Mouse (Mus musculus) layer of hippocampus, adult 8-10 months (tissue): ENCODE measurements around the gene Rdh1. TPM values are rescaled to one million over a fixed set of nuclear protein-coding genes. Genes with fewer than 3 reads are reported as not detected.

Experiments
- DNase-seq, 2 experiments: peaks; one replicate each; pipeline ENCODE4 v3.0.0; 2022; ENCODE audit warnings: low spot score in 2 of 2
- total RNA-seq, 4 experiments: library from RNA; stranded (reverse); gene quantifications; 2 replicates each; pipeline ENCODE4 v1.2.4; 2022

Rdh1 gene
- total RNA-seq = under 1 TPM; 0.07 to 0.25 (median 0.16) TPM

GRCm38 (mm10) chr10:127759181-127760110 lies at the start of gene Rdh1, which contains the start of gene Rdh16f1:
Rdh1 (plus strand) TSS chr10:127759721.
Rdh16f1 (plus strand) TSS chr10:127759787.
- no peak for DNase-seq

GRCm38 (mm10) chr10:127710331-127710730 lies 49.2 kb upstream of the Rdh1 start:
- DNase-seq = no peak

GRCm38 (mm10) chr10:127712736-127713135 lies 46.8 kb upstream of the Rdh1 start:
- no peak for DNase-seq

- DNase-seq = peak in 1 of 2 experiments; percentile 23
These were observed 37.7 kb upstream of the Rdh1 start for GRCm38 (mm10) chr10:127721671-127722418.

- DNase-seq = no peak
These were observed 35.3 kb upstream of the Rdh1 start, which contains the start of gene Tac2 for GRCm38 (mm10) chr10:127724178-127724577. Tac2 (plus strand) TSS chr10:127724478.

GRCm38 (mm10) chr10:127725136-127725535 lies 34.4 kb upstream of the Rdh1 start:
- DNase-seq = no peak

GRCm38 (mm10) chr10:127728437-127728836 lies 31.1 kb upstream of the Rdh1 start:
- no peak for DNase-seq

- no peak for DNase-seq
These were observed 29.1 kb upstream of the Rdh1 start for GRCm38 (mm10) chr10:127730285-127730932.

- DNase-seq = no peak
These were observed 28.6 kb upstream of the Rdh1 start for GRCm38 (mm10) chr10:127730933-127731310.

- no peak for DNase-seq
These were observed 28.1 kb upstream of the Rdh1 start for GRCm38 (mm10) chr10:127731397-127731796.

GRCm38 (mm10) chr10:127734434-127734833 lies 25.1 kb upstream of the Rdh1 start:
- no peak for DNase-seq

- DNase-seq = no peak
These were observed 23.3 kb upstream of the Rdh1 start for GRCm38 (mm10) chr10:127736266-127736665.

GRCm38 (mm10) chr10:127736916-127737315 lies 22.6 kb upstream of the Rdh1 start:
- no peak for DNase-seq

- no peak for DNase-seq
These were observed 22.0 kb upstream of the Rdh1 start for GRCm38 (mm10) chr10:127737552-127737951.

GRCm38 (mm10) chr10:127738151-127738882 lies 21.2 kb upstream of the Rdh1 start:
- DNase-seq = no peak

GRCm38 (mm10) chr10:127739083-127739660 lies 20.3 kb upstream of the Rdh1 start, which contains the start of gene Zbtb39:
Zbtb39 (plus strand) TSS chr10:127739538.
- DNase-seq = peak in 1 of 2 experiments; percentile 58

- no peak for DNase-seq
These were observed 19.8 kb upstream of the Rdh1 start for GRCm38 (mm10) chr10:127739661-127740161.

- DNase-seq = no peak
These were observed 14.9 kb upstream of the Rdh1 start for GRCm38 (mm10) chr10:127744661-127745060.

GRCm38 (mm10) chr10:127745886-127746285 lies 13.6 kb upstream of the Rdh1 start:
- DNase-seq = no peak

- DNase-seq = no peak
These were observed 12.3 kb upstream of the Rdh1 start for GRCm38 (mm10) chr10:127747254-127747653.
